Mouse (Mus musculus): ENCODE measurements around the gene Stom.

Gene Stom

DNA sequence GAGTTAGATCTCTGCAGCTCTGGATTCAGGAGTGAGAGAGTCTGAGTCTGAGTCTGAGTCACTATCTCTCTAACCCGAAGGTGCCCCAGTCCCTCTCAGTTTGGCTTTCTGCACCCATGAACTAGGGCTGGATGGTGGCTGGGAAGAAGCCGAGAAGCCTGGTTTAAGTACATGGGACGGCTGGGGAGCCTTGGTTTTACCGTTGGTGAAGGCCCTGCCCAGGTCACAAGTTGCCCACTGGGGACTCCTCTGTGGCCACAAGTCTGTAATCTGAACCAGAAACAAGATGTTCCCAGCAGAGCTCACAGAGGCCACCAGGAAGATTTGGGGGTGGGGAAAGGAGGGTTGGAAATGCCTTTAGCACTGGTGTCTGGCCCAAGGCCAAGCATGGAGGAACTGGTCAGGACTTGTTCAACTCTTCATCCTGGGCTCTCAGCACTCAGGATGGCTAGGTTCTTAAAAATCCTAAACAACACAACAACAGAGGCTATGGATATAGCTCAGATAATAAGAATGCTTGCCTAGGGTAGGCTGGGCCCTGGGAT lies 67.0 kb downstream of the Stom start:
- DNase-seq = no peak

DNA sequence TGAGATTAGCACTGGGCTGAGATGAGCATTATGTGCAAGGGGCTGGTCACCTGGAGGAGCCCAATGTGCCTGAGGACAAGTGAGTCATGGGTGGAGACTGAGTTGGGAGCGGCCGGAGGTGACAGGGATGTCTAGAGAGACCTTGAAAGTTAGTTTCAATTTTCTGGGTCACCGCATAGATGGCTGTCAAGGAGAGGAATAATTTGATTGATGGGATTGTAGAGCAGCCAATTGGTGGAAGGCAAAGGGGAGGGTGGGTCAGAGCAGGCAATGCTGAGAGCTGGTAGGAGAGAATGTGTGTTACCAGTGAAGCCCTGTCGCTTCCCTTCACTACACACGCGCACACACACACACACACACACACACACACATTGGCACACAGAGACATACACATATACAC lies 67.6 kb downstream of the Stom start:
- DNase-seq = no peak

DNA sequence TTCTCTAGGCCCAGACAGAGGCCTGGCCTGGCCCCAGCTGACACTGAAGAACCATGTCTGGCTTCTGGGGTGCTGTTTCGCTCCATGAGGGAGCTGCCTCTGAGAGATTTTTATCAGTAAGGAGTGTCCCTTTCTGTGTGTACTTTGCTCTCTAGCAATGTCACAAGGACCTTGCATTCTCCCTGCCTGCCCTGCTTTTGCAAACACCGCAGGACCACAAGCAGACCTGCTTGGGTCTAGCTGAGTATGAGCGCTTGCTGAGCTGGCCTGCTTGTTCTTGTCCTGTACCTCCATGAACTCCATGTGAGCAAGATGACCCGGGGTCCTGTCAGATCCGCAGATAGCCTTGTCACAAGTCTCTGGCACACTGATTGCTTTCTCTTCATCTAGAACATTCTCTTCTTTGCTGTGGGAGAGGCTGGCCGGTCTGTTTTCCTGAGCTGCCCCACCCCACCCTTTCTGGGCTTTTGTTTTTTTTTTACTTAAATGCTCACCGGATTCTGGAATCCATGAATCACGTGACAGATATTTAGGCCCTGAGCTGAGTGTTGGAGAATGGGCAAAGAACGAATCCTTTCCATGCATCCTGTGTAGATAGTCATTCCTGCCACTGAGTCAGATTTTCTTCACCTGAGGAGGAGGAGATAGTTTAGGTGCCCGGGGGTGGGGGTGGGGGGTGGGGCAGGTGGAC lies 68.8 kb downstream of the Stom start:
- DNase-seq = no peak

DNA sequence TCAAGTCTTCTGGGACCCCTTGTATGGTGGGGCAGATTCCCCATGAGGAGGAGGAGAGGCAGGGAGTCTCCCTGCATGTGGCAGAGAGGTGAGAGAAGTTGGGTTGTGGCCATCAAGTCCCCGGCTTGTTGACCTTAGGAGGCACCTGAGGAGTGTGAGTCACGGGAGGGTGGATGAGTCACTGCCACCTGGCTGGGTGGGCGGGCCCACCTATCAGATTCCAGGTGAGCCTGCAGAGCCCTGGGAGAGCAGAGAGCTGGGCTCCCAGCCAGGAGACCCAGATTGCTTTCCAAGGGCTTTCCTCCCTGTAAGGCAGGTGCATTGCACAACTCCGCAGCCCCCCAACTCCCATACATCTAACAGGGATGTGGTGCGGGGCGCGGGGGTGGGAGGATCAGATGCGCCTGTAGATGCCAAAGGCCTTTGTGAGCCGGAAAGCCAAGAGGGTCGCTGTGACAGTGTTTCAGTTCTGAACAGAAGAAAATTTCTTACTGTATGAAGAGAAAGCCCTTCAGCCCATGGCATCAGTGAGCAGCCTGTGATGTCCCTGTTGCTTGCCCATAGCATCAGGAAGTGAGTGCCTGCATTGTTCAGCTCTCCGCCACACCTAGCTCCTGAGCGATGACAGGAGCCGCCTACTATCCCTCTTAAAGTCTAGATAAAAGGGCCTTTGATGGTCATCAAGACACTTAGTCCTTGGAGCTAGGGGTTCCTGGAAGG lies 69.5 kb downstream of the Stom start:
- DNase-seq = no peak

DNA sequence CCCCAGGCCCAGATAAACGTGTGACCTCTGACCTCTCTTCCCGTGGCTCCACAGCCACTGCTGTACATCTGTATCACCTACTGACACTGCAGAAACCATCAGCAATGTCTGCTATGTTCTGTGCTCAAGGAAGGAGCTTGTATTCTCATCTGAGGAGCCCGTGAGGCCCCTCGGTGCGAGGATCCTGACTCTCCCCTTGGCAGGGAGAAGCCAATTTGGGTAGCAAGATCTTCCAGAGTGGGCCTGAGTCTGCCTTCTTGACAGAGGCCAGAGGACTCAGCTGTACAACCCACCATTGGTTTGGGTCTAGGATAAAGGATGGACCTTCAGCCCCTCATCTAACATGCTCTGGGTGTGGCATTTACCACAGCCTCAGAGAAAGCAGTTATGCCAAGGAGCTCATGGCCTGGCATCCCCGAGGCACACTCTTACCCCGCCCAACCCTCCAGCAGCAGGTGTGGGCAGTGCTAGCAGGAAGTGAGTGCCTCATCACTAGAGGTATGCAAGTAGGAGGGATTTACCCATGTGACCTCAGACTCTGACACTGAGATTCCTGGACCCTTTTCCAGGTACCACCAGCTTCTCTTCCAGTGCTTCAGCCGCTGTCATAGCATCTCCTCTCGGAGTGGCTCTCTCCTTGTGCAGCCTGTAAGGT lies 70.4 kb downstream of the Stom start:
- DNase-seq = no peak

DNA sequence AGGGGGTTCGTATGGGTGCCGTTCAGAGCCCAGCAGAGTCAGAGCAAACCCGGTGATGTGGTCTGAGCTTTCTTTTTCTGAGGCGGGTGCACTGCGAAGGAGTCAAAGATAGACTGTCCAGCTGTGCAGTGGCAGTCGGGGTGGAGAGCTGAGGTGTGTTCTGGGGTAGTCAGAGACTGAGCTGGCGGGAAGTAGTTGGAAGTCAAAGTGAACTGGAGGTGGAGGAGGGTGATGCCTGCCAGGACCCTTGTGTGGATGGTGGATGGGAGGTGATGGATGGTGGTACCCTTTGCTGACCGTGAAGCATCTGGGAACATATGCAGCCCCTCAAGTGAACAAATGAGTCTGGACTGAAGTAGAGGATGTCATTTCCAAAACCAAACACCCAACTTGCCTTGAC lies 71.0 kb downstream of the Stom start:
- DNase-seq = no peak

DNA sequence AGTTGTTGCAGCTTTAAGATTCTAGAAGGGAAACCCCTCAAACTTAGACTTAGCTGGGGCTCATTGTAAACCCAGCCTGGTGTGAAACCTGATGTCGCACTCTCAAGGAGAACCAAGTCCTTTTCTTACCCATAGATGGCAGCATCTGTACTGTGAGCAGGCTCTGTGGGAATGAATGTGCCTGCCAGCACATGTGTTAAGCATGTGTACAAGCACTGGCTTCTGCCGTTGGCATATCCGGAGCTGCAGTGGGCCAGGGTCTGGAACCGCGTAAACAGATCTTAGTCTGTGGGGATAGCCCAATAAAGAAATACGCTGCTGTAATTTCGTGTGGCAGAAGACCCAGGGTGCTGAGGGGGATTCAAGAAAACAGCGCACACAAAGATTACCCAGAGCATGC lies 71.5 kb downstream of the Stom start:
- DNase-seq = no peak

DNA sequence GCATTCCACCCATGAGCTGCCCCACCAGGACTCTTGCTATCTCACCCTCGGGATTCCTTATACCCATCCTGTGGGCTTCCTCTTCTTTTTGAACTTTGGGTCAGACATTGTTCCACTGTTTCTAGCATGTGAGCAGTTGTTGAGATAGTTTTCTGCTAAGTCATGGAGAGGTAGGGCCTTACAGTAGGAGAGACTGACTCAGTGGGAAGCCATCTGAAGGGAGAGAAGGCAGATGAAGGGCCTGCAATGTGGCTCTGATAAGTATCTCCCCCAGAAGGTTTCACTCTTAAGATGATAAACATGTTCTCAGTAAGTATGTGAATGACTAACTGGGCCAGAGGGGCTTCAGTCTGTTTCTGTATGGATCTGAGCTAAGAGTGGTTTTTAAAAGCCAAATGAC lies 72.7 kb downstream of the Stom start:
- no peak for DNase-seq
